Mouse (Mus musculus) midbrain, embryonic 11.5 days (tissue): ENCODE data around the gene Rap2c. TPM values are rescaled to one million over a fixed set of nuclear protein-coding genes. Genes with fewer than 3 reads are reported as not detected.

Experiments
- ATAC-seq: fragments of 200-750 bp; cut with Nextera tagmentation; 2 replicates; pipeline ENCODE4 v1.8.0; 2017; ENCODE audit warnings: moderate TSS enrichment, moderate library complexity; ENCODE audit not compliant: low FRiP score
- DNase-seq: peaks from one replicate; pipeline ENCODE4 v3.0.0; 2015; ENCODE audit warnings: low spot score; ENCODE audit errors: missing footprints
- H3K27ac ChIP-seq: fragments of 300-500 bp; sonication (generic); 2 replicates; pipeline ENCODE4 v1.5.1; 2014; ENCODE audit warnings: low read depth, low read length
- H3K27me3 ChIP-seq: fragments of 300-500 bp; sonication (generic); 2 replicates; pipeline ENCODE4 v1.6.1; 2014; ENCODE audit warnings: mild to moderate bottlenecking, low read length, moderate library complexity, mixed read lengths; ENCODE audit not compliant: control insufficient read depth, insufficient read depth
- H3K36me3 ChIP-seq: fragments of 300-500 bp; sonication (generic); 2 replicates; pipeline ENCODE4 v1.6.1; 2014; ENCODE audit warnings: mild to moderate bottlenecking, low read length, moderate library complexity, mixed read lengths; ENCODE audit not compliant: control insufficient read depth, insufficient read depth
- H3K4me1 ChIP-seq: fragments of 300-500 bp; sonication (generic); 2 replicates; pipeline ENCODE4 v1.6.1; 2014; ENCODE audit warnings: low read length; ENCODE audit not compliant: control insufficient read depth, insufficient read depth
- H3K4me2 ChIP-seq: fragments of 300-500 bp; sonication (generic); 2 replicates; pipeline ENCODE4 v1.6.1; 2014; ENCODE audit warnings: mild to moderate bottlenecking, moderate library complexity
- H3K4me3 ChIP-seq: fragments of 300-500 bp; sonication (generic); 2 replicates; pipeline ENCODE4 v1.5.1; 2014; ENCODE audit warnings: low read depth, low read length
- H3K9ac ChIP-seq: fragments of 300-500 bp; sonication (generic); 2 replicates; pipeline ENCODE4 v1.6.1; 2014; ENCODE audit warnings: low read length
- H3K9me3 ChIP-seq: fragments of 300-500 bp; sonication (generic); 2 replicates; pipeline ENCODE4 v1.6.1; 2016; ENCODE audit warnings: low read length; ENCODE audit not compliant: control insufficient read depth
- WGBS: fragments of 180-500 bp; shearing (Covaris S2); extraction: QIAGEN DNeasy Blood & Tissue Kit; methylation state at CpG from one replicate; pipeline ENCODE4 v1.1.7; 2014; 5-methylcytosine and 5-hydroxymethylcytosine counted together
- polyA plus RNA-seq: library from polyadenylated mRNA; unstranded; fragments of >200 nt; fragmentation: Nextera tagmentation; extraction: Ambion mirVana; gene quantifications from 2 replicates; pipeline ENCODE4 v1.2.1, GENCODE M21; 2014

Rap2c gene
- polyA plus RNA-seq, 1 experiment from 2014 or later, result 24.1 TPM

DNA sequence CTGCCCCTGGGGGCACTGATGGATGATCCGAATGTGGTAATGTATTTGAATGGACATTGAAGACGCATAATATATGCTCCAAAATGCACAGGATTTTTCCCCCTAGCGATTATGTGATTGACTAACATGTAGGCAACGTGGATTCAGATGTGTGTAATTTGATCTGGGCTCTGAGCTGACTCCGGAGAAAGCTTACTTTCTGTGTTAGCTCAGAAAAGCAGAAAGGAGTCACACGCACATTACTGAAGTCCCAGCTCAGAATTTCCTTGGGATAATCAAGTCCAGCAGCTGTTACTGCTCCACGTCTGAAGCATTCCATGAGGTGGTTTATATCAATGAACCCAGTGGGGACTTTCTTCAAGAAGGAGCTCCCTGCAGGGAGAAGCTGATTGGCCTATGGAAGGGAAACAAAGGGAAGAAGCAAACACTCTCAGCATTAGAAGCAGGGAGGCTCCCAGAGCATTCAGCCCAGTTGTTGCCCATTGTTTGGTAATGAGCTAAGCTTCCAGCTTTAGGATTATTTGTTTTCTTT lies 17.9 kb upstream of the Rap2c start:
- Histone ChIP-seq H3K27ac (no peak overlapping the region), H3K9ac (no peak overlapping the region), H3K4me2 (peak overlapping the region; percentile 9; the same call in 1 of the 2 replicates), H3K4me3 (no peak overlapping the region), H3K27me3 (no peaks in the 10 kb centered on the region), H3K36me3 (no peaks in the 10 kb centered on the region), H3K4me1 (0 out of 2 replicates have a peak, but pooled peaks cover 2% of the 10 kb centered on the region), H3K9me3 (no peaks in the 10 kb centered on the region)
- WGBS, result 14% methylated on average over 7 of the region's 7 CpGs
- DNase-seq, result peak; percentile 88
- ATAC-seq, result peak; percentile 62; the same call in 1 of the 2 replicates

- DNase-seq (peak; percentile 86), ATAC-seq (no peak)
- Histone ChIP-seq H3K9ac (no peak overlapping the region), H3K4me3 (no peak overlapping the region), H3K36me3 (no peaks in the 10 kb centered on the region), H3K27ac (no peak overlapping the region), H3K9me3 (no peaks in the 10 kb centered on the region), H3K4me1 (no peaks in the 10 kb centered on the region), H3K4me2 (no peak overlapping the region), H3K27me3 (no peaks in the 10 kb centered on the region)
- 38% methylated on average over 2 of the region's 2 CpGs for WGBS
Observed at GRCm38 (mm10) chrX:51019884-51020283, 2.1 kb upstream of the Rap2c start.

DNA sequence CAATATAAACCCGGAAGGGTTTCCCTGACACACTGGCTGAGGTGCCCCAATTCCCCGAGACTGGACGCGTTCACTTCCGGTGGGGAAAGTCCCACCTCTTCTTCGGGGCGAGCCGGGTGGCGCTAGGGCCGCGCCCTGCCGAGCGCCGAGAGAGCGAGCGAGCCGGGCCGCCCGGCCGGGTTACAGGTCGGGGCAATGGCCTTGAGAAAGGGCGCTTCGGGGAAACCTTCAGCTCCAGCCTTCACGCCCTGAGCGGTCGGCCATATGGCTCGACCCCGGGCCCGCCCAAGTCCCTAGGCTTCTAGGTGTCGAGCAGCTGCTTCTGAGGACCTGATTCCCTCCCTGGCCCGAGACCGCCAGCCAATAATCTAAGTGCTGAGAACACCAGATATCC lies 965 bp upstream of the Rap2c start:
- peak; percentile 89 for ATAC-seq
- H3K9me3 ChIP-seq, result no peaks in the 10 kb centered on the region

GRCm38 (mm10) chrX:51016926-51017325 lies 892 bp downstream of the Rap2c start:
- Histone ChIP-seq H3K27ac (no peak overlapping the region), H3K4me2 (peak overlapping the region; percentile 42)

More for the DNA sequence above, 965 bp upstream of the Rap2c start:
- 25% methylated on average over 26 of the region's 32 CpGs for WGBS
- peak; percentile 89 for DNase-seq
- Histone ChIP-seq H3K9ac (peak overlapping the region; percentile 82), H3K4me2 (peak overlapping the region; percentile 42), H3K27ac (peak overlapping the region; percentile 80; the same call in 1 of the 2 replicates), H3K4me1 (no peaks in the 10 kb centered on the region), H3K27me3 (no peaks in the 10 kb centered on the region), H3K4me3 (peak overlapping the region; percentile 52), H3K36me3 (no peaks in the 10 kb centered on the region)

GRCm38 (mm10) chrX:51012280-51012679 lies 5.5 kb downstream of the Rap2c start:
- no peak overlapping the region for H3K4me2 ChIP-seq
- 70% methylated on average over 2 of the region's 2 CpGs for WGBS
- no peak overlapping the region for H3K4me3 ChIP-seq
- no peaks in the 10 kb centered on the region for H3K27me3 ChIP-seq
- H3K27ac ChIP-seq, result no peak overlapping the region
- H3K9ac ChIP-seq, result no peak overlapping the region
- ATAC-seq (no peak), DNase-seq (no peak)
- no peaks in the 10 kb centered on the region for H3K36me3 ChIP-seq
- no peaks in the 10 kb centered on the region for H3K9me3 ChIP-seq
- H3K4me1 ChIP-seq, result no peaks in the 10 kb centered on the region

More at GRCm38 (mm10) chrX:51016926-51017325, 892 bp downstream of the Rap2c start:
- Histone ChIP-seq H3K4me1 (no peaks in the 10 kb centered on the region), H3K36me3 (no peaks in the 10 kb centered on the region), H3K27me3 (no peaks in the 10 kb centered on the region), H3K9ac (peak overlapping the region; percentile 47; the same call in 1 of the 2 replicates), H3K4me3 (peak overlapping the region; percentile 52), H3K9me3 (no peaks in the 10 kb centered on the region)
- ATAC-seq, result no peak
- peak; percentile 87 for DNase-seq
- 25% methylated on average over 12 of the region's 12 CpGs for WGBS

DNA sequence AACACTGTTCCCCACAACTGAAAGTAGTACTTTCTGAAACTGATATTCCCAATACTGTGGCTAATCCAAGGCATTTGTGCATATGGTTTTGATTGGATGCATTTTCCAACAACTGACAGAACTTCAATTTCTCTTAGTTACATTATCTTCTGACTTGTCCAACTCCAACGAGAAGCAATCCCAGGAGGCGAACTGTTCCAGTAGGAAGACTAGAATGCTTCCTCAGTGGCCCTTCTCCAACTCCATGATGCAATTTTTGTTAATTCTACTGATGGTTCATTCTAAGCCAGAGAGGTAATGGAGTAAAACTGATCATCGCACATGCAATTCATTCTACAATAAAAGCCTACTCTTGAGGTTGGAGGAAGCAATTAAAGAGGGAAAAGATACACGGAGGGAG lies 7.5 kb downstream of the Rap2c start:
- H3K9ac ChIP-seq, result no peak overlapping the region
- DNase-seq (no peak), ATAC-seq (no peak)
- H3K27me3 ChIP-seq, result no peaks in the 10 kb centered on the region
- H3K4me1 ChIP-seq, result no peaks in the 10 kb centered on the region
- 89% methylated on average over 4 of the region's 4 CpGs for WGBS
- no peak overlapping the region for H3K27ac ChIP-seq
- no peak overlapping the region for H3K4me2 ChIP-seq
- H3K9me3 ChIP-seq, result no peaks in the 10 kb centered on the region
- no peaks in the 10 kb centered on the region for H3K36me3 ChIP-seq
- no peak overlapping the region for H3K4me3 ChIP-seq

DNA sequence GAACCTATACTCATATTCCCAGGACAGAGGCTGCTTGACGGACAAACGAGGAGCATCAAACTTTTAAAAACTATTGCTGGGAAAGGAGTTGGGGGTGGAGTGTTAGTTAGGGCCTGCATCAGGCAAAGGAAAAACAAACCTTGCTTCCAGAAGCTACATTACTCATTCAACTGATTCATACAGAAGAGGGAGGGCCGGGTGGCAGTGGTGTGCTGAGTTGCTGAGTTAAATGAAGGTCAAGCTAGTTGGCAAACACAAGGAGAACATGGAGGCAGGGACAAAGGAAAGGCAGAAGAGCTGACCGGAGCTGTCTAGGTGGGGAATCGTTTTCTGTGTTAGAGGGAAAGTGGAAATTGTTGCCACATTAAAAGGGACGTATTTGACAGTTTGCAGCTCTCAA lies 17.0 kb downstream of the Rap2c start:
- ATAC-seq, result no peak
- no peak overlapping the region for H3K4me3 ChIP-seq
- 86% methylated on average over 6 of the region's 6 CpGs for WGBS

DNA sequence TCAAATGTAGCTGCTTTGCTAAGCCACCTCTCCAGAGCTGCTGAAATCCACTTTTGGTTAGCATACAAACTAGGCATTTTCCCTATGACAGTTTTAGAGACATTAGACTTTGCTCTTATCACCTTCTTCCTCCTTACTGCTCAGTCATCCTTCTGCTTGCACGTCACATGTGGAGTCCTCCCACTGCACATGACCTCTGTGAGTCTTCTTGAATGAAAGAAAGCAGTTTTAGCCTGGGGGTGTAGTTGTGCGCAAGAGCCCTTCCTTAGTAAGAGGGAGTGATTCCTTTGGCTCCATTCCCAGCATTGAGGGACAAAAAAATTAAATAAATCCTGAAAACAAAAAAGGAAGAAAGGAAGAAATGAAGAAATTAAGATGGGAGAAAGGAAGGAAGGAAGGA lies 22.5 kb downstream of the Rap2c start:
- no peaks in the 10 kb centered on the region for H3K9me3 ChIP-seq
- 85% methylated on average over 2 of the region's 2 CpGs for WGBS
- no peak overlapping the region for H3K4me3 ChIP-seq
- no peaks in the 10 kb centered on the region for H3K27me3 ChIP-seq
- no peak overlapping the region for H3K27ac ChIP-seq
- no peak overlapping the region for H3K4me2 ChIP-seq
- H3K36me3 ChIP-seq, result no peaks in the 10 kb centered on the region
- H3K9ac ChIP-seq, result no peak overlapping the region
- DNase-seq, result no peak
- ATAC-seq, result no peak
- H3K4me1 ChIP-seq, result no peaks in the 10 kb centered on the region

More for the DNA sequence above, 17.0 kb downstream of the Rap2c start:
- no peaks in the 10 kb centered on the region for H3K36me3 ChIP-seq
- no peak for DNase-seq
- no peaks in the 10 kb centered on the region for H3K9me3 ChIP-seq
- H3K4me2 ChIP-seq, result no peak overlapping the region
- no peaks in the 10 kb centered on the region for H3K27me3 ChIP-seq
- no peak overlapping the region for H3K9ac ChIP-seq
- H3K4me1 ChIP-seq, result no peaks in the 10 kb centered on the region
- H3K27ac ChIP-seq, result no peak overlapping the region

- DNase-seq (no peak), ATAC-seq (no peak)
- 79% methylated on average over 5 of the region's 5 CpGs for WGBS
- H3K4me1 ChIP-seq, result no peaks in the 10 kb centered on the region
- H3K36me3 ChIP-seq, result no peaks in the 10 kb centered on the region
- no peak overlapping the region for H3K4me3 ChIP-seq
- no peaks in the 10 kb centered on the region for H3K9me3 ChIP-seq
- no peak overlapping the region for H3K4me2 ChIP-seq
- H3K9ac ChIP-seq, result no peak overlapping the region
- H3K27me3 ChIP-seq, result no peaks in the 10 kb centered on the region
- no peak overlapping the region for H3K27ac ChIP-seq
Observed at GRCm38 (mm10) chrX:50991324-50991723, 26.5 kb downstream of the Rap2c start.
